Mouse (Mus musculus) layer of hippocampus, adult 2 months (tissue): ENCODE results near the gene Arhgef7. TPM values are rescaled to one million over a fixed set of nuclear protein-coding genes. Genes with fewer than 3 reads are reported as not detected.

Source experiments
- DNase-seq, 2 experiments: peaks; one replicate each; pipeline ENCODE4 v3.0.0; 2022; ENCODE audit warnings: low spot score in 2 of 2
- H3K27ac ChIP-seq: fragments of 200-600 bp; 2 replicates; pipeline ENCODE4 v1.8.1; 2022
- H3K4me3 ChIP-seq: fragments of 200-600 bp; 2 replicates; pipeline ENCODE4 v1.8.1; 2022; ENCODE audit warnings: mild to moderate bottlenecking
- CTCF ChIP-seq: fragments of 200-600 bp; conservative IDR thresholded peaks from 2 replicates; pipeline ENCODE4 v1.8.1; 2022; ENCODE audit warnings: antibody characterized with exemption, mild to moderate bottlenecking, moderate library complexity
- total RNA-seq, 2 experiments: library from RNA; stranded (reverse); gene quantifications; 2 replicates each; pipeline ENCODE4 v1.2.3; 2021

Arhgef7 gene
- total RNA-seq, 2 experiments from 2014 or later, result 120 to 123 TPM

DNA sequence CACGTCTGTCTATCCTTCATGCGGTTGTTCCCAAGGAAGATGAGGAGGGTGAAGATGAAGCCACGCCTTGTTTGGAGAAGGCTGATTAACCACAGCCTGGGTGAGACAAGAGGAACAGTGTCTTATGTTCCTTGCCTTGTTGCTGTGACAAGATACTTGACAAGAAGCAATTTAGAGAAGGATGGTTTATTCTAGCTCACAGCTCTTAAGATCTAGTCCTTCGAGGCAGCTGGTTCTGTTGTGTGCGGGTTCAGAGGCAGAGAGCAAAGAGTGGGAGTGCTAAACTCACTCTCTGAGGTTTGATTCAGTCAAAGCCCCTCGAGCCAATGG, 26.5 kb upstream of the Arhgef7 start, which contains the start of gene 1700016D06Rik:
1700016D06Rik (minus strand) TSS at position 31 of the 330 bp plus-strand sequence.
- H3K27ac ChIP-seq, result no peak within 1 kb of the TSS
- no peak for TF ChIP-seq CTCF
- no peak for DNase-seq
- H3K4me3 ChIP-seq, result peak within 1 kb of the TSS; percentile 24; the same call in 1 of the 2 replicates

- Histone ChIP-seq H3K27ac (no peak overlapping the region), H3K4me3 (no peak overlapping the region)
- TF ChIP-seq CTCF, result no peak
- no peak for DNase-seq
Measured at GRCm38 (mm10) chr8:11701428-11701827, 26.1 kb upstream of the Arhgef7 start.

DNA sequence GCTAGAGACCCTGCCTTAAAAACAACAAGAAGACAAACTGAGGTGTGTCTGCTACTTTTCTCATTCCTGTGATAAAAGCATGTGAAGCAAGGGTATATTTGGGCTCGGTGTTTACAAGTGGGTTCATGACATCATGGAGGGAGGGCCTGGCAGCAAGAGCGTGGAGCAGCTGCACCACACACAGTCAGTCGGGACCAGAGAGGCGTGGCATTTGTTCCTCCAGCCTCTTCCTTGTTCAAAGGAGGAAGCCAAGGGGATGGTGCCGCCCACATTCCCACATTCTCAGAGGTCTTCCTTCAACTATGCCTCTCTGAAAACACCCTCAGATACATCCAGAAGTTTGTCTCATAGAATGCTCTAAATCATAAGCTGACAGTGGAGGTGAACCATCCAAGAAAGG, 23.7 kb upstream of the Arhgef7 start:
- no peak overlapping the region for H3K4me3 ChIP-seq
- no peak for TF ChIP-seq CTCF
- no peak for DNase-seq

DNA sequence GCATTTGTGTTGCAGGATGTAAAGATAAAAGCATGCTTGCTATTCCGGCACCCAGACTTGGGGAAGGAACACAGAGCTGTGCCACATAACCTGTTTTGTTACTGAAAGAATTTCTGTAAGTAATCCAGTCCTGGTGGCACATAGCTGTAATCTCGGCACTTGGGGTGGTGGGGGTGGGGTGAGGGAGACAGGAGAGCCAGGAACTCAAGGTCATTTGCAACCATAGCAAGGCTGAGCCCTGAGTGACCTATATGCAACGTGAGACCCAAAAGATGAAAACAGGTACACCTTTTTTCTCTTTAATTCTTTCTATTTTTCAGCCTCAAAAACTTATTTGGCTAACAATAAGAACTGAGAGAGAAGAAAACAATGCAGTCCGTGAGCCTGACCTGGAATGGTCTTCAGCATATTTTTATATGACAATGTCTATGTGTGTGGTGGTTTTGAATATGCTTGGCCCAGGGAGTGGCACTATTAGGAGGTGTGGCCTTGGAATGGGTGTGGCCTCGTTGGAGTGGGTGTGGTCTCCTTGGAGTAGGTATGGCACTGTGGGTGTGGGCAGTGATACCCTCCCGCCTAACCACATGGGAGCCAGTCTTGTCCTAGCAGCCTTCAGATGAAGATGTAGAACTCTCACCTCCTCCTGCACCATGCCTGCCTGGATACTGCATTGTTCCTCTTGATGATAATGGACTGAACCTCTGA, 22.7 kb upstream of the Arhgef7 start:
- Histone ChIP-seq H3K4me3 (no peak overlapping the region), H3K27ac (no peak overlapping the region)
- no peak for TF ChIP-seq CTCF
- no peak for DNase-seq

More for the DNA sequence above, 23.7 kb upstream of the Arhgef7 start:
- no peak overlapping the region for H3K27ac ChIP-seq

DNA sequence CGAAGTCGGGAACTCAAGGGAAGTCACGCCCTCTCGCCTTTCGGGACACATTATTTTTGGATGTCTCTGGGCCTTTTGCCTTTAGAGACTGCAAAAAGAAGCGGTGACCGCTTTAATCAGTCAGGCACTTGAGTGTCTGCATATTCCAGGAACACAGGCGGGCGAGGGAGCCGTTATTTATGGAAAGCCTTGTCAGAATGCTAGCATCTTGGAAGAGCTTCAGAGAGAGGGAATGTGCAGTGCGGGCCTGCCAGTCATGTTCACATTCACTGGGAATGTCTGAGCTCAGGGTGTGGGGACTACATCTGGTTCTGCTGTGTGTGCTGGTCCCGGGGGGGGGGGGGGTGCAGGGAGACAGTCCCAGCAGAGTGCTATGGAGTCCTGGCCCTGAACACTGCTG, 21.7 kb upstream of the Arhgef7 start:
- DNase-seq, result peak; percentile 41 to 44
- H3K4me3 ChIP-seq, result no peak overlapping the region
- H3K27ac ChIP-seq, result no peak overlapping the region; the same call in 1 of the 2 replicates
- no peak for TF ChIP-seq CTCF

DNA sequence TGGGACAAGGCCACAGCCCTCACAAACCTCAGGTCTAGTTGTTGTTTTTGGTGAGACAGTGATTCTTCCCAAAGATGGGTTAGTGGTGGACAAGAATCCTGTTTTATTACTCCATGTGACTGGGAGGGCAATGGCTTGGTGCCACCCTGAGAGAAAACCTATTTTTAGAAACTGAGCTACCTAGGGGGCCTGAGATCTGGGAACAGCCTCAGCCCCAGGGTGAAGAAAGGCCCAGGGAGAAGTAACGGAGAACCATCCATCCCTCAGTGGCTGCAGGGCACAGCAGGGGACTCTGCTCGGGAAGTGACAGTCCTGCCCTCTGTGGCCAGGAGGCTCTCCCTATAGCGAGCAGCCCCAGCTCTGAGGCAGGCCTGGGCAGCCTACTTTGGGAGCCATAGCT, 19.8 kb upstream of the Arhgef7 start:
- H3K4me3 ChIP-seq, result no peak overlapping the region
- H3K27ac ChIP-seq, result no peak overlapping the region
- DNase-seq, result no peak
- no peak for TF ChIP-seq CTCF

DNA sequence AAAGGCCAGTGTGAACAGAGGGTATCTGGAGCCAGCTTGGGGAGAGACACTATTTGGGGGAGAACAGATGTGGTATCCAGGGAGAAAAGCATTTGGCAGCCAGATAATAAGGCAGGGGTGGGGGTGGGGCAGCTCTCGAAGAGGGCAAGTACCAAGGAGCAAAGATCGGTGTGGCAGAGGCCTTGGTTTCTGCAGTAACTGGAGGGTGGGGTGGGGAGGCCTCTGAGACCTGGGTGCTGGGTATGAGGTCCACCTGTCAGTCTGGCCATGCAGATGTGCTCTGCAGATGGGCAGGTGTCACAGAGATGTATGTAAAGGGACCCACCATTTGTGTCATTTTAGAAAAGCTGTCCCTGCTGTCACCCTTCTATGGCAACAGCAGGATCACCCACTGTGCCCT, 18.7 kb upstream of the Arhgef7 start:
- H3K4me3 ChIP-seq, result no peak overlapping the region
- no peak for DNase-seq
- TF ChIP-seq CTCF, result no peak
- H3K27ac ChIP-seq, result no peak overlapping the region

DNA sequence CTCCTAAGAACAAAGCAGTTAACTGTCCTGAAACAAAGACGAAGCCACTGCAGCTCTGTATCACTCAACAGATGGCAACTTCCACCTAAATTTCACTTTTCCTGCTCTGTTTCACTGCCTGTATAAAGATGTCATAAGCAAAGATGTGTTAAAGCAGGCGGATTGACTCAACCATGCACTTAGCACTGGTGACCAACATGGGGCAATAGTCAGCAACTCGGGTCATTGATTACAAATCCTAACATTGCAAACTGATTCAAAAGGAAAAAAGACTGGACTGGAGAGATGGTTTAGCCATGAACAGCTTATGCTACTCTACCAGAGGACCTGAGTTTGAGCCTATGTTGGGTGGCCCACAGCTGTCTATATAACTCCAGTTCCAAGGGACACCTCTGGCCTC, 18.0 kb upstream of the Arhgef7 start:
- TF ChIP-seq CTCF, result peak; percentile 38
- H3K27ac ChIP-seq, result no peak overlapping the region
- no peak overlapping the region for H3K4me3 ChIP-seq
- DNase-seq, result no peak

DNA sequence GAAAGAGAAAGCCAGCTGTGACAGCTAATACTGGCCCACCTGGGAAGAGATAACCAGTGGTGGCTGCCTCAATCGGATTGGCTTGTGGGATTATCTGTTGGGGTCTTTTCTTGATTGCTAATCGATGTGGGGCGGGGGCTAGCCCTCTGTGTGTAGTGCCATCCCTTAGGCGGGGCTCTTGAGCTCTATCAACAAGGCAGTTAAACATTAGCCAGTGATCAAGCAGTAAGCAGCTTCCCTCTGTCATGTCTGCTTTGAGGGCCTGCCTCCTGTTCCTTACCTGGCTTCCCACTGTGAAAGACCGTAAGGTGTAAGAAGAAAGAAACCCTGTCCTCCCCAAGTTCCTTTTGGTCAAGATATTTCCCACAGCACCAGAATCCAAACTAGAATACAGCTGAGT, 17.1 kb upstream of the Arhgef7 start:
- Histone ChIP-seq H3K4me3 (no peak overlapping the region), H3K27ac (no peak overlapping the region)
- no peak for TF ChIP-seq CTCF
- no peak for DNase-seq

- DNase-seq, result no peak
Measured at GRCm38 (mm10) chr8:11712244-11712643, 15.3 kb upstream of the Arhgef7 start.

DNA sequence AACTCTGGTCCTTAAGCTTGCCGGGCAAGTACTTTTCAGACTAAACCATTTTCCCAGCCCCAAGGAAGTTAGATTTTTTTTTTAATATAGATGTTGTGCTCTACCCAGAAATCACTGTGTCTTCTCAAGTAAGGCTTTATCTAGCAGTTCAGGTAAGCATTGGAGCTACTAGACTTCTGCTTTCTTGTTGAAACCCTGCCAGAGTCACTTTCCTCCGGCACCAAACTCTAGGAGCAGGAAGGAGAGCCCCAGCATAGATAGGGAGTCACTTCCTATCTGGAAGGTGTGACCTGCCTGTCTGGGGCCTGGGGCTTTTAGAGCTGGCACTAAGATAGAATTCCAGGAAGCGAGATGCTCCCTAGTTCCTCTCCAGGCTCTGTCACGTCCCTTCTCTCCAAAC, 10.3 kb upstream of the Arhgef7 start:
- no peak overlapping the region for H3K4me3 ChIP-seq
- no peak overlapping the region for H3K27ac ChIP-seq
- DNase-seq, result no peak
- TF ChIP-seq CTCF, result no peak

More at GRCm38 (mm10) chr8:11712244-11712643, 15.3 kb upstream of the Arhgef7 start:
- no peak overlapping the region for H3K27ac ChIP-seq
- peak; percentile 56 for TF ChIP-seq CTCF
- H3K4me3 ChIP-seq, result no peak overlapping the region

DNA sequence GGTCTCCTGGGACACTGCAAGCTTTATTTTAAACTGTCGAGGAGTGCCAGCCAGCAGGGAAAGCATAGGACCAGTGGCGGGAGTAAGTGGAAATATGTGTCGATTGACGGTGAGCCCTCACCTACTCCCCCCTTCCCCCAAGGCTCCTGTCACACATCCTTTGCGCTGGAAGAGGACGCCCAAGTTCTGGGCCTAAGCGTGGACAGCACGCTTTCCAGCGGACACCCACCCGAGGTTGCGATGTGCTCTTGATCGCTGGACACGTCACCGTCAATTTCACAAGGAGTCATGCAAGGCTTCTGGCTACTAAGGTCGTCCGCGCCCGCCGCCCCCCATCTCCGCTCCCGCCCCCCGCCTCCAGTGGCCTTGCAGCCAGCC, 259 bp upstream of the Arhgef7 start:
- H3K27ac ChIP-seq, result peak overlapping the region; percentile 97
- peak overlapping the region; percentile 75 for H3K4me3 ChIP-seq
- DNase-seq, result no peak
- no peak for TF ChIP-seq CTCF

DNA sequence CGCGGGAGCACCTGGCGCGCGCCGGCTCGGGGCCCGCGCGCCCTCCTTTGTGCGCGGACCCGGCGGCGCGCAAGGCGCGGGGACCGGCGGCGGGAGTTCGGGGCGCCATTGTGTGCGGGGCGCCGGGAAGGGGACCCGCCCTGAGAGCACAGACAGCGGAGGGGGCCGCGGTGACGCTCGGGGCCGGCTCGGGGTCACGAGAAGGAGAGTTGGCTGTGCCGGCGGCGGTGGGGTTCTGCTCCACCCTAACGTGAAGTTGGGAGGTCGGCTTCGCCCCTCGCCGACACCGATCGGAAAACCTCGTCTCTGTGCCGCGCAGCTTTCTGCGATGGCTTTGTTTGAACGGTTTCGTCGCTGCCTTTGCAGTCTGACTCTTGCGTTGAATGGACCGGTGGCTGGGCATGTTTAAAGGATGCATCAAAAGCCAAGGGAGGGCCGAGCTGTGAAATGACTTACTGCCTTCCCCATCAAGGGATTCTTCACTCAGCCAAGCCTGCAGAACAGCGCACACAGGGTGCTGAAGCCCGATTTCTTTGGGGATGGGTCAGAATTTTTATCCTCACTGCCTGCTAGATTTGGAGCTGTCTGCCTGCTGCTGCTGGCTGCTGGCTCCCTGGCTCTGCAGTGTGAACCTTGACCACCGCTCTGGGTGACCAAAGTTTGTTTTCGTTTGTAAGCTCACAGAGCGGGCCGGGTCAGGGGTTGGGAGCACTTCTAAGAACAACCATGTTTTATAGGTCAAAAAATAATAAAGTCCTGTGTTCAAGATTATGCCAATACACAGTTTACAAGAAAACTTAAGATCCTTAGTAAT, 1.2 kb downstream of the Arhgef7 start:
- peak in 1 of 2 experiments; percentile 51 for DNase-seq
- no peak for TF ChIP-seq CTCF
- peak overlapping the region; percentile 75 for H3K4me3 ChIP-seq
- H3K27ac ChIP-seq, result peak overlapping the region; percentile 97
